Mouse (Mus musculus): ENCODE measurements at regions not wholly inside any gene's neighbourhood (a gene's known extent, or its start where the extent isn't known, plus 50 kb on each side); places are given as distances from the start of the nearest gene placed in this dataset.
A peak's percentile ranks its signal among the peaks of the same experiment; 100 is the strongest.

DNA sequence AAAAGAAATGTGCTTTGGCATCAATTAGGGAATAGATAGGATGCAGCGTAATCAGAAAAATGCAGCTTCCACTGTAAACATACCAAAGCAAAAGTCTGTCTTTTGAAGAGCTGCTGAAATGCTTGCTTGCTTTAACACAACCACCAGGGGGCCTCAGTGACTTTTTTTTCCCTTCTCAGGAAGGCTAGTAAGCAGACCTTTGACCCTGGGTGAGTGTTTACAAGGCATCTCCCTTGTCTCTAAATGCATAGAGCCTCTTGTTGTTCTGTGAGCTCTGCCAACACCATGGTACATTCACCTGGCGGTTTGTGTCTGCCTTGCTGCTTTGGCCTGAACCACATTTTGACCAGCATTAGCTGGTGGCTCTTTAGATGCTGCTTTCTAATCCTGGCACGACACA lies 191.9 kb upstream of the C9orf72 start:
- DNase-seq, result no peak

DNA sequence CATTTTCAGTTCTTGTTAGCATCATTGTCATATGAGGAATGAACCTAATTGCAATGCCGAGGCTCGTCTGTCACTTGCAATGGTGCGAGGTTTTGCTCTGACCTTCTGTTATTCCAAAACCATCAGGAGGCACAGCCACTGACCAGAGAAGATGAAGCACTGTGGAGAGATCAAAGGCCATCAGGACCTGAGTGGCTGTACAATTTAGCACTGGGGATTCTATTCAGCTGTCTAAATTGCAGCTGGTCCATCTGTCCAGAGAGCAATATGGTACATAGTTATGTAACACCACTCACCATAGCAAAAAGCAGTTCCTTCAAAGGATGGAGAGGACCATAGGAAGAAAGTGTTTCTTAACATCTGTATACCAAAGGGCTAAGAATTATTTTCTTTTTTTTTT lies 187.5 kb upstream of the C9orf72 start:
- DNase-seq, result no peak

GRCm38 (mm10) chr4:35405301-35406006 lies 179.5 kb upstream of the C9orf72 start:
- no peak for DNase-seq

- no peak for DNase-seq
These were observed 178.1 kb upstream of the C9orf72 start for GRCm38 (mm10) chr4:35404068-35404467.

- no peak for DNase-seq
These were observed 177.6 kb upstream of the C9orf72 start for GRCm38 (mm10) chr4:35403594-35403993.

DNA sequence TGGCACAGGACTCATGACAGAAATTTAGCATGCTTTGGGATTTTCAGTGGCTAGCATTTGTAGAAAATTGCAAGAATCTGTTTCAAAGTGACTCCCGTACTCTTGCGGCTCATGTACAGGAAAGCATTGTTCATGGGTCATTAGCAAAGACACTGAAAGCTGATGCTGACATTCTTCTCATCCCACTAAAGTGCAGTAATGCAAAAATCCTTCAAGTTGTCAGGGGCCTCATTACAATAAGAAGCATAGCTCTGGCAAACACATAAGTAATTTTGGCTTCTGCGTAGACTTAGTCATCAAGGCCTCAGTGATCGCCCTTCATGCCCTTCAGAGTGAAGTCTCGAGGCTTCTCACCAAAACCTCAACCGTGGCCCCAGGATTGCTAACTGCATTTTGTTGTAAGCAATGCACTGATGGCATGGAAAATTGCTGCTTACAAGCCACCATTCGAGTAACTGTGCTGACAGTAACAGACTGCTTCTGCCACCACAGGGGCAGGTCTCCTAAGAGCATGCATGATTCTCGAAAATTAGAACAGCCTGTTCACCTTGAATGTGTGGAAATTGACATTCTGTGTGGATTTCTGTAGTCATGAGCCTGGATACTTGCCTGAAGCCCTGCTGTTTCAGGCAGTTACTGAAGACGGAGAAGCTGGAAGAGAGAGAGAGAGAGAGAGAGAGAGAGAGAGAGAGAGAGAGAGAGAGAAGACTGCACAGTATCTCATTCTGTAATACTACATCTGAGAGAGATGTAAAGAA lies 176.6 kb upstream of the C9orf72 start:
- DNase-seq, result no peak

GRCm38 (mm10) chr4:35401783-35402182 lies 175.8 kb upstream of the C9orf72 start:
- DNase-seq, result no peak

- DNase-seq, result no peak
These were observed 174.5 kb upstream of the C9orf72 start for GRCm38 (mm10) chr4:35400511-35400910.

- no peak for DNase-seq
These were observed 169.6 kb upstream of the C9orf72 start for GRCm38 (mm10) chr4:35395583-35395877.

DNA sequence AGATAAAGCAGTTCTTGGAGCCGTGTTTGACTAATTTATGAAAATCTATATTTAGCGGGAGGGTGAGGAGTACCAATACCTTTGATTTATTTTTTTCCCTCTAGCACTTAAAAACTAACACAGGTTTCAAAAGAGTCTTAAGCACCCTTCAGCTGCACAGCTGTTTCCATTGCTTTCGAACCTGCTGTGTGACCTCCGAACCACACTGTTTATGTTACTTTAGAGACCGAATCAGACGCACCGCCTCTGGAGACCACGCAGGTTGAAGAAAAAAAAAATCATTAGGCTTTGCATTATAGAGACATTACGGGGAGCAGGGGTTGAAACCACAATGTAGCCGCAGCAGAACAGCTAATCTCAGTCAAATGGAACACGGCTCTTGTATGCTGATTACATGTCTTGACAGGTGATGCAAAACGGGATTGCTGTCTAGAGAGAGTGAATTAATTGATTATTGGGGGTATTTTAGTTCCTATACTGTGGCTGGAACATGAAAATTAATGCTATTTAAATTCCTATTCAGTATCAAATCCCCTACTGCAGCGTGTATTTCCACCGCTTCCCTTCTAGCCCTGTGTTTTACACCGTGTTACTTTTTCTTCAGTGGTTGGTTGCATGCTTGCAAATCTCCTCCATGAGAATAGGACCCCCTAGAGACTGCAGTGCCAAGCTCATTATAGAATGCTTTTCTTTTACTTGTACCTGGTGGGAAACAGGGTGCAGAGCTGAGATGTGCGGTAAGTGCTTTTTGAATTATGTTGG lies 169.0 kb upstream of the C9orf72 start:
- no peak for DNase-seq

GRCm38 (mm10) chr4:35375791-35376190 lies 149.8 kb upstream of the C9orf72 start:
- no peak for DNase-seq

DNA sequence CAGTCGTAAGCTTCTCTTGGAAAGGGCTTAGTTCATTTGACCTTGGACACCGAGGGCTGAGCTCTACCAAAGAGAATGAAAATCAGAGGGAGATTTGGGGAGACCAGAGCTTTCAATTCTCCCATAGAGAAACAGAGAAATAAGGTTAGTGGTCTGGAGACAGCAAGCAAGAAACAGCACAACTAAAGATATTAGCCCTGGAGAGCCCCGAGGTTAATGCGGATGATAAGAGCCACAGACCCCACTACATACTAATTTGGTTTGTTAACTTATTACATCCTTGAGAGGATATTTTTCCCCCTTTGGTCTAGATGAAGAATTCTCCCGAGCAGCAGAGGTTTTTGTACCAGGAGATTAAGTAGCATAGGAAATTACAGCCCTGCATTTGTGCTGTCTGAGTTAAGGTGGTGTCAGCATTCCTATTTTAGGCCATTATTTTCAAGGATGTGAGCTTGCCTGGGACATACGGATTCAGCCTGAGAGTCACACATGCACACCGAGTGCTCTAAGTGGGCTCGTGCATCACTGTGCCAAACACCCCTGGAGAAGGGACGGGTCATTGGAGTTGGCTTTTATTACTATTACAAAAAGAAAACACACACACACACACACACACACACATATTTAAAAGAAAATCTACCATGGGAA lies 147.4 kb upstream of the C9orf72 start:
- DNase-seq, result no peak

DNA sequence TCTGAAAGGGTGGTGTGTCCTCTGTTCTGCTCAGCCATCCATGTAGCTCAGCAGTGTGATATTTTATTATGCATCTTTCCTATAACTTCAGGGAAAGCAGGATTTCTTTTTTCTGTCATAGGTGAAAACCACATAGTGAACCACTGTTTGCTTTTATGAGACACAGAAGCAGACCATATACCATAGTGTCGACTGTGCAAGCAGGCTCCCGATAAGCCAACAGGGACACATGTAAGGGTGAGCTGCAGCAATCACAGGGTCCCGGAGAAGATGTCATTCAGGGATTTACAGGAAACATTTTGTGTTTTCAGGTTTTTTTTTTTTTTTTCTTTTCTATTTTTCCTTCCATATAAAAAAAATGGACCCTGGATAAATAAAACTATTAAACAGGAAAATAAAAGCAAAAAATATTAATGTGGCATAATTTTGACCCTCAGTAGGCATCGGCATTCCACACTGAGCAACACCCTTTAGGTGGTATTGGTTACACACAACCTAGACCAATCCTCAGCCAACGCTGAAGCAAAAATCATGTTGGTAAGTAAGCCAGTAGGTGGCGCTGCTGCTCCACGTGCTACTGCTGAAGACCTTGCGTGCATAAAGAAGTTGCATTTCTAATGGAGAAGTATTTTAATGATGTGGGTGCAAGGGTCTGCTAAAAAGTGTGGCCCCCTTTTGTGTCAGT lies 146.7 kb upstream of the C9orf72 start:
- DNase-seq, result peak; percentile 43

- DNase-seq, result no peak
These were observed 138.2 kb upstream of the C9orf72 start for GRCm38 (mm10) chr4:35364161-35364560.

- DNase-seq, result no peak
These were observed 136.2 kb upstream of the C9orf72 start for GRCm38 (mm10) chr4:35362176-35362575.

DNA sequence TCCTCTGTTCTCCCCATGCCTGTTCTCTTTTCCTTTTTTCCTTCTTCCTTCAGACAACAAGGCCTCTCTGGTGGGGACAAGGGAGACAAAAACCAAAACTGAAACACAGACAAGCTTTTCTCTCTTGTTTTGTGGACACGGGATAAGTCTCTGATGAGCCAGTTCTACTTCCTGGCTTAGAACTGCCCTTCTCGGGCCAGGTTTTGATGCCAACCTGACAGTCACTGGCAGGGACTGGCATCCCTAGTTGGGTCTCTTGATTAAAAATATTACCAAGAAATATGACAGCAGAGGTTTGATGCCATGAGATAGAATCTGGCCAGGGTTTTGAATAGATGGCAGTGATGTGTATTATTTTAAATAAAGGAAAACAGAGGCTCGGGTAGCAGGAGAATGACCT lies 133.4 kb upstream of the C9orf72 start:
- DNase-seq, result no peak

DNA sequence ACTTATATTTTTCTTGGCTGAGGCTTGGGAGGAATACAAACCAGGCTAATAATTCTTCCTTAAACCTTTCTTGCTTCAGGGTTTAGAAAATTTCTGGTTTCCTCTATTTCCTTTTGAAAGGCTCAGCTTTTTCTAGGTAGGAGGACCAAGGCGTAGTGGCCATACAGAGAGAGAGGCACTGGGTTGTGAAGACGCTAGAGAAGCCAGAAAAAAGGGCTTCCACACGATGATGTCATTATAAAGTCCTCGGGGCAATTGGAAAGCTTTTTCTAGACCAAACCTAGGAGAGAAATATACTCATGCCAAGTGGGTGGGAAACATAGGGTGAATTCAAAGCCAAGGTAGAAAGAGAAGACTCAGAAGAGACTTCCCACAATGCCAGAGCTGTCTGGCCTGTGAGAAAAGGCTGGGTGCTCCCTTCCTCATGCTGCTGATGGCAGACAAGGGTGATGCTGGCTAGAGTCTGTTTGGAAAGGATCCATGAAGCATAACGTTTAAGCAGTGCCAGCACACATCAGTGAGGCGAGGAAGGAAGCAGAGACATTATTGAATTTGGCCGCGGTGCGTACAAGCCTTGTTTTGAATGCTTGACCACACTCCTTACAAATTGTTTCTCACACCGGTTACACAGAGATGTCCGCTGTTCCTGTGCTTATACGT lies 131.1 kb upstream of the C9orf72 start:
- no peak for DNase-seq

DNA sequence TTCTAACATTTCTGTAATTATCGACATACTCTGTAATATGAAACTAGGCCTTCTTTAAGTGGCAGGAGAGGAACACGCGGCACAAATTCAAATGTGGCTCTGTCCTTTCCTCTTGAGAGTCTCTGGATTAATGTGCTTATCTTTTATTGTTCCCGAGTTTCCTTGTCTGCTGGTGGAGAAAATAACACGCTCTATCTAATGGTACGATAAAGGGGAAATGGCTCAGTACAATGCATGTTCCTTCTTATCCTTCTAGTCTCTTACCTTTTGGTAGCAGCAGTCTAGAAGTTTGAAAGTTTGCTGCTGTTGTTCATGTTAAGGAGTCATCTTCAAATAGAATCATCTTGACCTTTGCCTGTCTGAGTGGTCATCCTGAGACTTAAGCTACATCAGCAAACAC lies 130.1 kb upstream of the C9orf72 start:
- DNase-seq, result no peak

- DNase-seq, result no peak
These were observed 128.1 kb upstream of the C9orf72 start for GRCm38 (mm10) chr4:35354046-35354445.

GRCm38 (mm10) chr4:35352606-35353005 lies 126.6 kb upstream of the C9orf72 start:
- DNase-seq, result no peak

DNA sequence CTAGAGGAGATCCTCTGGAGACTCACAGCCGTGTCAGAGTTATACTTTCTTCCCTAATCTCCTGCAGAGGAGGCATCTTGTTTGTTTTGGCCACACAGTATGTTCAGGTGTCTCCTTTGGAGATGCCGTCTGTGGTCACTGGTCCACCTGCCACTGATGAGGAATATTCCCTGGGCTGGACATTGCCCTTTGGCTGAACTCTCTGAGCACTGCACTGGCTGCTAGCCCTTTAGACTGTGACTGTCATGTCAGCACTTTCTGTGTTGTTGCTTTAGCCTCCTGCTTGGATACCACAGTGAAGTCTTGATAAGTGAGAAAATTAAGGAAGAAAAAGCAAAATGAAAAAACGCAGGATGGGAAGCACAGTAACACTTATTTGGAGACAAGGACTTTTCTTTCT lies 124.5 kb upstream of the C9orf72 start:
- DNase-seq, result no peak

DNA sequence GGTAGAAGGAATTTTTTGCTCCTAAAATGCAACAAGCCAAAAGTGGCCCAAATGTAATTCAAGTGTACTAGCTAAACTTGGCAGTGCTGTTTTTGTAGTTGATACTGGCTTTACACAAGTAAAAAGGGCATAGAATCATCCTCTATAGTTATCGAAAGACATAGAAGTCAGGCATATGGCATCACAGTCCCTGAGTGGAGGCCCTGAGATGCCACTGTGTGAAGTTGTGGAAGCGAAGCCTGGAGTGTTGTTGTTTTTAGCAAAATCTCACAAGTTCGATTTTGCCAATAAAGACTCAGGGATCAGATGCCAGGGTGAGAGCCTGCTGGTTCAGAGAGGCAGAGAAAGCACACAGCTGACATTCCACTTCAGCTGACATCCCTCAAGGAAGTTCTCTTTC lies 121.6 kb upstream of the C9orf72 start:
- DNase-seq, result no peak

Data from cerebellum, adult 11 months (tissue).